Mouse (Mus musculus): ENCODE results near the gene Padi3. TPM values are rescaled to one million over a fixed set of nuclear protein-coding genes. Genes with fewer than 3 reads are reported as not detected.

Padi3 gene
- polyA plus RNA-seq, 1 experiment from 2014 or later = not detected

DNA sequence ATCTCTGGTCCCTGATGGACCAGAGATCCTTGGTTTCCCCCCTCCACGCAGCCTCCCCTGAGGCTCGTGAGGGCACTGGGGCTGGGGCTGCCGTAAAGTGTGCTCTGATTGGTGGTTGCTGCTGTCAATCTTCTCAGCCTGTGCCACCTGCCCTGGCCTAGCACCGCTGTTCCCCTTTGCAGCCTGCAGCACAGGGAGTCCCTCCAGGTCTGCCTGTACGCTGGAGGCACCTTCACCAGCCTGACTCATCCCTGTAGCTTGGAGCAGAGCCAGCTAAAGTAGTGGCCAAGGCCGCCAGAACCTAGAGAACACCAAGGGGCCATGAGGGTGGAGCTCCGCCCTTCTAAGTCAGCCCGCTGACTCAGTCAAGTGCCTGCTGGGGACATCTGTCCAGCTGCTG, 27.4 kb upstream of the Padi3 start:
- peaks cover 8% of the 10 kb centered on the region; the same call in 1 of the 2 replicates for H3K27me3 ChIP-seq (replicated peaks)
- WGBS = 24% methylated on average over 8 of the region's 8 CpGs
- H3K27ac ChIP-seq = no peak overlapping the region
- no peaks in the 10 kb centered on the region for H3K36me3 ChIP-seq
- no peaks in the 10 kb centered on the region for H3K9me3 ChIP-seq
- H3K4me3 ChIP-seq = no peak overlapping the region
- peaks cover 43% of the 10 kb centered on the region for H3K4me1 ChIP-seq
- H3K9ac ChIP-seq = 0 out of 2 replicates have a peak overlapping the region, but pooled peaks have one; percentile 13
- ATAC-seq (ENCODE audit: low FRiP score, low read depth) = no peak
- H3K4me2 ChIP-seq (replicated peaks) = no peak overlapping the region

DNA sequence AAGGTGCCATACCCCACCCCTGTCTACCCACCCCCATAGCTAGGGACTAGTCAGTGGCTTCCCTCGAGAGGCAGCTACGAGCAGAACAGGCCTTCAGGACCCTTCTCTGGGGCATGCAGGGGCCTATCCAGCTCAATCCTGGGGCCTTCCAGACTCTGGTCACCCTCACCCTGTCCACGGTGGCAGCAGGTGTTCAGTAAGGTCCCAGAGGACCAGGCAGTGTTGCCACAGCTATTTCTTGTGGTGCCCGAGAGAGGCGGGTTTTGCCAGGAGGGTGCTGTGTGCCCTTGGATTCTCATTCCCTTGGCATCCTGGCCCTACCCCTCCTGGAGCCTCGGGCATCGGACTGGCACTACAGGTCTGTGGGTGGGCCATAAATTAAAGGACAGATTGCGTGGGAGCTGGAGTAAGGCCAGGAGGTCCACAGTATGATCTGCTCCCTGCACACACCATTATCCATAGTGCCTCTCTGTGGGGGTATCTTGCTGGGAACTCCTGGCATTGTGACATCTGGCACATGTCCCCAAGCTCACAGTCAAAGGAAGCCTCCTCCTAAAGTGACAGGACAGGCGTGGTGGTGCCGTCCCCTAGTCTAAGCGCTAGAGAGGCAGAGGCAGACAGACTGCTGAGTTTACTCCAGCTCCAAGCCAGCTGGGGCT, 25.9 kb upstream of the Padi3 start:
- 53% methylated on average over 11 of the region's 11 CpGs for WGBS
- H3K4me3 ChIP-seq = no peak overlapping the region
- no peak overlapping the region for H3K27ac ChIP-seq
- H3K9me3 ChIP-seq = no peaks in the 10 kb centered on the region
- H3K4me2 ChIP-seq (replicated peaks) = no peak overlapping the region
- ATAC-seq (ENCODE audit: low FRiP score, low read depth) = peak; percentile 49; the same call in 1 of the 2 replicates
- H3K36me3 ChIP-seq = no peaks in the 10 kb centered on the region
- H3K9ac ChIP-seq = no peak overlapping the region
- H3K27me3 ChIP-seq (replicated peaks) = peaks cover 8% of the 10 kb centered on the region; the same call in 1 of the 2 replicates
- peaks cover 45% of the 10 kb centered on the region for H3K4me1 ChIP-seq

DNA sequence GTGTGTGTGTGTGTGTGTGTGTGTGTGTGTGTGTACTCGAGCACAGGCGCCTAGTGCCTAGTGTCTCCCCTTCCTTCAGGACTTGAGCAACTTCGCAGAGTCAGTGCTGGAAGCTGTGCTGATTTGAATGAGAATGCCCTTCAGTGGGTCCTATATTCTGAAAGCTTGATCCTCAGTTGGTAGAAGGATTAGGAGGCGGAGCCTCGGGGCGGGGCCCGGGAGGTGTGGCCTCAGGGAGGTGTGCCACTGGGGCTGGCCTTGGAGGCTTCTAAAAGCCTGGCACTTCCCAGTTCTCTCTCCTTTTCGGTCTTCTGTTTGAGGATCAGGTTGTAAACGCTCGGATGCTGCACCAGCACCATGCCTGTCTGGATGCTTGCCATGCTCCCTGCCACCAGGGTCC, 25.2 kb upstream of the Padi3 start:
- no peaks in the 10 kb centered on the region for H3K9me3 ChIP-seq
- H3K4me1 ChIP-seq = peaks cover 45% of the 10 kb centered on the region
- H3K9ac ChIP-seq = no peak overlapping the region
- H3K4me3 ChIP-seq = no peak overlapping the region
- H3K27me3 ChIP-seq (replicated peaks) = peaks cover 8% of the 10 kb centered on the region; the same call in 1 of the 2 replicates
- H3K27ac ChIP-seq = no peak overlapping the region
- peak; percentile 45; the same call in 1 of the 2 replicates for ATAC-seq (ENCODE audit: low FRiP score, low read depth)
- peak overlapping the region; percentile 35 for H3K4me2 ChIP-seq (replicated peaks)
- WGBS = 1% methylated on average over 10 of the region's 10 CpGs
- no peaks in the 10 kb centered on the region for H3K36me3 ChIP-seq

DNA sequence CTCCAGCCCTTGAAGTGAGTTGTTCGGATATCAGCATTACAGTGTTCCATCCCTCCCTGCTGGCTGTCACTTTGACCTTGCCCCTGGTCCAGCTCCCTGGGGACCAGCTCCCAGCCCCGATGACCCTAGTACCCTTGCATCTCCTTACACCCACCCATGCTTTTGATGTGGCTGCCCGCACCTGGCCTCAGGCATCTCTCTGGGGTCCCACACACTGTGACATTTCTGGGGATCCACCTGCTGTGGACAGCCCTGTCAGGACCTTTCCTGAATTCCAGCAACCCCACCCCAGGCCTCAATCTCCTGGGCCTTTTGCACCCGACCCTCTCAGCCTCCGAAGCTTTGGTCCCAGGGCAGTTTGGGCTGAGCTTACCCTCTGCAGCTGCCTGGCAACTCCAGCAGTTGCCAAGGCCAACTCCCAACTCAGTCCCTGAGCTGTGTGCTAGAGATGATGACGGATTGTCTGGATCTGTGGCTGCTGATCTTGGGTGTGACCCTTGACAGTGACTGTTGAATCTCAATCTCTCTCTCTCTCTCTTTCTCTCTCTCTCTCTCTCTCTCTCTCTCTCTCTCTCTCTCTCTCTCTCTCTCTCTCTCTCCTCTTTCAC, 24.0 kb upstream of the Padi3 start:
- H3K4me3 ChIP-seq = no peak overlapping the region
- H3K9ac ChIP-seq = 0 out of 2 replicates have a peak overlapping the region, but pooled peaks have one; percentile 26
- no peak for ATAC-seq (ENCODE audit: low FRiP score, low read depth)
- H3K4me1 ChIP-seq = peaks cover 45% of the 10 kb centered on the region
- peaks cover 8% of the 10 kb centered on the region; the same call in 1 of the 2 replicates for H3K27me3 ChIP-seq (replicated peaks)
- H3K27ac ChIP-seq = no peak overlapping the region
- H3K9me3 ChIP-seq = no peaks in the 10 kb centered on the region
- no peaks in the 10 kb centered on the region for H3K36me3 ChIP-seq
- WGBS = 61% methylated on average over 6 of the region's 6 CpGs
- H3K4me2 ChIP-seq (replicated peaks) = no peak overlapping the region

GRCm38 (mm10) chr4:140832821-140833220, 22.4 kb upstream of the Padi3 start:
- Histone ChIP-seq H3K4me1 (peaks cover 41% of the 10 kb centered on the region), H3K4me3 (no peak overlapping the region), H3K27ac (no peak overlapping the region), H3K36me3 (no peaks in the 10 kb centered on the region), H3K4me2 (replicated peaks) (no peak overlapping the region), H3K9ac (no peak overlapping the region), H3K27me3 (replicated peaks) (peaks cover 4% of the 10 kb centered on the region; the same call in 1 of the 2 replicates), H3K9me3 (no peaks in the 10 kb centered on the region)
- WGBS = 40% methylated on average over 8 of the region's 8 CpGs
- no peak for ATAC-seq (ENCODE audit: low FRiP score, low read depth)

DNA sequence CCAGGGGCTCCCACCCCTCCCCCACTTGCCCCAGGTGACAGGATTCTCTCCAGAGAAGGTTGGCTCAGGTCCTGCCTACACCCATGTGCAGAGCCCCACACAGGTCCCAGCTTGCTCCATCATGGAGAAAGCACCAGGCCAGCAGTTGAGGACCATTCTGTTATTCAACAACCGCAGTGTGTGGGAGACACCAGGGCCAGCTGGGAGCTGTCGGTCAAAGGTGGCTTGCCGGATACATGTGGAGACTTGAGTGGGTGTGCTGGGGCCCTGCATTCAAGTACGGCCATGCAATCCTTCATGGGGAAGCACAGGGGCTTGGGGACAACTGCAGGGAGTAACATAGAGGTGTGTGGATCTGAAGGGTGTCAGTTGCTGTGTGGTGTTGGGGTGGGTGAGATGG, 21.4 kb upstream of the Padi3 start:
- no peak overlapping the region for H3K9ac ChIP-seq
- ATAC-seq (ENCODE audit: low FRiP score, low read depth) = no peak
- 94% methylated on average over 4 of the region's 4 CpGs for WGBS
- H3K27me3 ChIP-seq (replicated peaks) = peaks cover 3% of the 10 kb centered on the region; the same call in 1 of the 2 replicates
- H3K36me3 ChIP-seq = no peaks in the 10 kb centered on the region
- peaks cover 39% of the 10 kb centered on the region for H3K4me1 ChIP-seq
- H3K4me3 ChIP-seq = no peak overlapping the region
- H3K27ac ChIP-seq = no peak overlapping the region
- no peaks in the 10 kb centered on the region for H3K9me3 ChIP-seq
- no peak overlapping the region for H3K4me2 ChIP-seq (replicated peaks)

- ATAC-seq (ENCODE audit: low FRiP score, low read depth) = no peak
- H3K4me3 ChIP-seq = no peak overlapping the region
- no peaks in the 10 kb centered on the region for H3K36me3 ChIP-seq
- no peaks in the 10 kb centered on the region for H3K27me3 ChIP-seq (replicated peaks)
- no peak overlapping the region for H3K9ac ChIP-seq
- no peaks in the 10 kb centered on the region for H3K4me1 ChIP-seq
- WGBS = 63% methylated on average over 3 of the region's 3 CpGs
- no peak overlapping the region for H3K27ac ChIP-seq
- no peak overlapping the region for H3K4me2 ChIP-seq (replicated peaks)
- H3K9me3 ChIP-seq = no peaks in the 10 kb centered on the region
Measured at GRCm38 (mm10) chr4:140827237-140827636, 16.8 kb upstream of the Padi3 start.

DNA sequence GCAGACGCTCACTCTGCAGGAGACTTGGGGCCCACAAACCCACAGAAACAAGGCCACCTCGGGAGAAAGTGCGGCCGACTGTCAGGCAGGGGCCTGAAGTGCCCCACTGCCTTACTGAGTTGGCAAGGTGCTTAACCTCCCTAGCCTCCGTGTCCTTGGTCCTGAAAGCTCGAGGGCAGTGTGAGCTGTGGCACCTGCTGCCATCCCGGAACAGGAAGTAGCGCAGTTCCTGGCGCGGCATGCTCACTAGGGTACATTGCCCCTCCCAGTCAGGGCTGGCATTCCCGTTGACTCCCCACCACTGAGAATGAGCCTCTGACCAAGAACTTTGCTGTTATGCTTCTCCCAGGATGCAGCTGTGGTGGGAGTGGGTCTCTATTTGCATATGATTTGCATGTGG, 15.5 kb upstream of the Padi3 start:
- no peak for ATAC-seq (ENCODE audit: low FRiP score, low read depth)
- WGBS = 57% methylated on average over 11 of the region's 11 CpGs

DNA sequence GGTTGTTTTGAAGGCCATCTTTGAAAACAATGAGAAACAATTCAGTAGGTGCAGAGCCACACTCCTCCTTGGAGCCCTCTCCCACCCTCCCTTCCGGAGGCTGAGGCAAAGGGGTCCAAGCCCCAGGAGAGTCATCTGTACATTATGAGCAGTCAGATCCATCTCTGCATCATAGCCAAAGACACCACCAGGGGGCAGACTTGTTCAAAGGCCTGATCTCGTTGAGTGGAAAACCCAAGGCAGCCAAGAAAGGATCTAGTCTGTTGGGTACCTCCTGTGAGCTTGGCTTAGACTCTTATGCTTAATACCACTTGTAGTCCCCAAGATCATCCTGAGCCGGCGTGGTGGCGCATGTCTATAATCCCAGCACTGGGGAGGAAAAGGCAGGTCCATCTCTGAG, 11.5 kb upstream of the Padi3 start:
- WGBS = 70% methylated on average over 5 of the region's 5 CpGs
- no peaks in the 10 kb centered on the region for H3K27me3 ChIP-seq (replicated peaks)
- H3K4me2 ChIP-seq (replicated peaks) = no peak overlapping the region
- no peak overlapping the region for H3K9ac ChIP-seq
- H3K27ac ChIP-seq = no peak overlapping the region
- H3K4me3 ChIP-seq = no peak overlapping the region
- no peaks in the 10 kb centered on the region for H3K36me3 ChIP-seq
- H3K9me3 ChIP-seq = no peaks in the 10 kb centered on the region
- no peak for ATAC-seq (ENCODE audit: low FRiP score, low read depth)
- no peaks in the 10 kb centered on the region for H3K4me1 ChIP-seq

More for the DNA sequence above, 15.5 kb upstream of the Padi3 start:
- Histone ChIP-seq H3K9me3 (no peaks in the 10 kb centered on the region), H3K9ac (no peak overlapping the region), H3K27ac (no peak overlapping the region), H3K27me3 (replicated peaks) (no peaks in the 10 kb centered on the region), H3K4me3 (no peak overlapping the region), H3K4me1 (no peaks in the 10 kb centered on the region), H3K4me2 (replicated peaks) (no peak overlapping the region), H3K36me3 (no peaks in the 10 kb centered on the region)

- Histone ChIP-seq H3K4me2 (replicated peaks) (no peak overlapping the region), H3K27me3 (replicated peaks) (no peaks in the 10 kb centered on the region), H3K9me3 (no peaks in the 10 kb centered on the region), H3K36me3 (no peaks in the 10 kb centered on the region), H3K4me3 (no peak overlapping the region), H3K27ac (no peak overlapping the region), H3K4me1 (peaks cover 16% of the 10 kb centered on the region; the same call in 1 of the 2 replicates), H3K9ac (no peak overlapping the region)
- 91% methylated on average over 8 of the region's 8 CpGs for WGBS
- ATAC-seq (ENCODE audit: low FRiP score, low read depth) = no peak
Measured at GRCm38 (mm10) chr4:140817413-140817812, 7.0 kb upstream of the Padi3 start.

DNA sequence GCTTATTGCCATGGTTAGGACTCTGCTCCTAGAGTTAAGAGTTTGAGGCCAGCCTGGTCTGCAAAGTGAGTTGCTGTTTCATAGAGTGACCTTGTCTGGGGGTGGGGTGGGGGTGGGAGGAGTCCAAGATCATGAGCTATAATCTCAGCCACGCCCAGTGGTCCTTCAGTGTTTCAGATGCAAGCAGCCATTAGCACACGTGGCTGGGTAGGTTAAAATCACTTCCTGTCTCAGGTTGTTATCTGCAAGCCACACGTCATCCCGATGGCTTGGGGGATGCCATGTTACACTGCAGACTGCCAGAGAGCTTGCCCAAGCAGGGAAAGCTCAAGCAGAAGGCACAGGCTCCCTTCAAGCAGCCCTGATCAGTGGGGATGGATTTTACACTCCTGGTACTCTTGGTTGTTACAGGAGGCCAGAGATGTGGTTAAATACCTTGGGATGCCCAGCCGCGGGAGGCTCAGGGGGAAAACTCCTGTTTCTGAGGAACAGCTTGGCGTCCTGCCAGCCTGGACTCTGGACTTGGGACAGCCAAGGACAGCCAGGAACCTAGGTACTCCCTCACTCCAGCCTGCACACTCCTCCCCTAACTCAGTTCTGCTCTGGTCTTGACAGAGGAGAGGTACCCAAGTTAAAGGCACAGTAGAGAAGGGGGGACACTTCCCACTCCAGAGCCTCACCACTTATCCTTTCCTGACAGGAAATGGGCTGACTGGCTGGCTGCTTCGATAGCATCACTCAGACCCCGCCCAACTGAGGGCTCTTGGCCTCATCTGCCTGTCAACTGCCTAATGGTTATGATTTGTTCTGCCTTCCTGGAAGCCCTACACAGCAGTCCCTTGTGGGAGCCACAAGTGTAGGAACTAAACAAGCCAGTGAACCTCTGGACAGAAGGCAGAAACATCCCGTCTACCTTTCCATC, 5.8 kb upstream of the Padi3 start:
- no peaks in the 10 kb centered on the region for H3K9me3 ChIP-seq
- WGBS = 66% methylated on average over 10 of the region's 10 CpGs
- ATAC-seq (ENCODE audit: low FRiP score, low read depth) = no peak

GRCm38 (mm10) chr4:140815496-140815895, 5.0 kb upstream of the Padi3 start:
- no peaks in the 10 kb centered on the region for H3K9me3 ChIP-seq
- H3K4me2 ChIP-seq (replicated peaks) = no peak overlapping the region
- H3K27me3 ChIP-seq (replicated peaks) = no peaks in the 10 kb centered on the region
- no peaks in the 10 kb centered on the region for H3K36me3 ChIP-seq
- H3K9ac ChIP-seq = no peak overlapping the region
- no peak overlapping the region for H3K27ac ChIP-seq
- H3K4me3 ChIP-seq = no peak overlapping the region
- WGBS = 74% methylated on average over 5 of the region's 5 CpGs
- H3K4me1 ChIP-seq = peaks cover 16% of the 10 kb centered on the region; the same call in 1 of the 2 replicates
- ATAC-seq (ENCODE audit: low FRiP score, low read depth) = no peak

More for the DNA sequence above, 5.8 kb upstream of the Padi3 start:
- no peak overlapping the region for H3K4me2 ChIP-seq (replicated peaks)
- no peak overlapping the region for H3K4me3 ChIP-seq
- H3K4me1 ChIP-seq = peaks cover 16% of the 10 kb centered on the region; the same call in 1 of the 2 replicates
- H3K36me3 ChIP-seq = no peaks in the 10 kb centered on the region
- no peak overlapping the region for H3K27ac ChIP-seq
- no peak overlapping the region for H3K9ac ChIP-seq
- H3K27me3 ChIP-seq (replicated peaks) = no peaks in the 10 kb centered on the region

All from neural tube, embryonic 12.5 days (tissue).